20 mouse cellular contexts compared by ENCODE assay signal in genomic region chr8:70934786-70935185, GRCm38 (mm10). TPM values are rescaled to one million over a fixed set of nuclear protein-coding genes. Genes with fewer than 3 reads are reported as not detected.
DNase-seq lines count a peak whose midpoint lies in the region; ATAC-seq and TF ChIP-seq lines count a peak whose summit lies in the region.
"Had no signal": no experiment of that assay in that cellular context is flagged by ENCODE, and none has a peak within 500 bp of the region (broad histone marks: within the 10 kb centered on the region; RNA-seq: fewer than 3 reads in every experiment).

No protein-coding gene starts in this region.

- H3K36me3 ChIP-seq in forebrain, embryonic 16.5 days (ENCODE audit: control insufficient read depth, insufficient read depth): no peaks in the 10 kb centered on the region
- peaks cover 6% of the 10 kb centered on the region; the same call in 1 of the 2 replicates for H3K36me3 ChIP-seq in forebrain, embryonic 14.5 days (ENCODE audit: control insufficient read depth, insufficient read depth, low read length)
- no peaks in the 10 kb centered on the region for H3K36me3 ChIP-seq in kidney, postnatal 0 days (ENCODE audit: insufficient read depth, low read length)
- no peaks in the 10 kb centered on the region for H3K36me3 ChIP-seq in kidney, embryonic 14.5 days (ENCODE audit: control insufficient read depth, insufficient read depth, low read length)
- H3K36me3 ChIP-seq in neural tube, embryonic 15.5 days: peaks cover 15% of the 10 kb centered on the region
- H3K36me3 ChIP-seq: embryonic facial prominence, embryonic 13.5 days had no signal

- no peaks in the 10 kb centered on the region for H3K4me1 ChIP-seq in forebrain, embryonic 16.5 days (replicated peaks; ENCODE audit: control insufficient read depth, insufficient read depth, low read length)
- no peaks in the 10 kb centered on the region for H3K4me1 ChIP-seq in forebrain, embryonic 14.5 days (ENCODE audit: control insufficient read depth, insufficient read depth, low read length)
- H3K4me1 ChIP-seq in kidney, postnatal 0 days (replicated peaks; ENCODE audit: insufficient read depth, low read length): no peaks in the 10 kb centered on the region
- no peaks in the 10 kb centered on the region for H3K4me1 ChIP-seq in kidney, embryonic 14.5 days (ENCODE audit: control insufficient read depth, insufficient read depth, low read length)
- H3K4me1 ChIP-seq in neural tube, embryonic 15.5 days: no peaks in the 10 kb centered on the region
- H3K4me1 ChIP-seq: embryonic facial prominence, embryonic 13.5 days; neural tube, embryonic 12.5 days had no signal

- no peak for DNase-seq in forebrain, embryonic 14.5 days (ENCODE audit: low spot score)
- peak; percentile 1 for DNase-seq in kidney, postnatal 0 days (ENCODE audit: low spot score)
- DNase-seq in neural tube, embryonic 10.5 days (ENCODE audit: extremely low spot score, low spot score): no peak
- no peak for DNase-seq in right cerebral cortex, postnatal 36 days (ENCODE audit: low spot score in 2 of 2)
- DNase-seq: cerebellum, adult 9-11 months; heart, postnatal 10 days; kidney, postnatal 10 days; left cerebral cortex, postnatal 4 days; liver; lung, postnatal 14 days; thymus, postnatal 4 days had no signal

- no peak overlapping the region for H3K4me2 ChIP-seq in forebrain, embryonic 16.5 days (ENCODE audit: low read length)
- H3K4me2 ChIP-seq in forebrain, embryonic 14.5 days (ENCODE audit: low read length): no peak overlapping the region
- no peak overlapping the region for H3K4me2 ChIP-seq in kidney, postnatal 0 days (ENCODE audit: low read length)
- H3K4me2 ChIP-seq in kidney, embryonic 14.5 days (replicated peaks; ENCODE audit: low read depth, low read length): no peak overlapping the region
- H3K4me2 ChIP-seq in neural tube, embryonic 15.5 days: no peak overlapping the region
- H3K4me2 ChIP-seq: embryonic facial prominence, embryonic 13.5 days; heart, embryonic 11.5 days; hindbrain, embryonic 14.5 days; neural tube, embryonic 12.5 days had no signal

- no peak overlapping the region for H3K4me3 ChIP-seq in forebrain, embryonic 16.5 days (replicated peaks; ENCODE audit: low read length)
- H3K4me3 ChIP-seq in forebrain, embryonic 14.5 days (ENCODE audit: low read depth, low read length): no peak overlapping the region
- H3K4me3 ChIP-seq in kidney, postnatal 0 days (replicated peaks; ENCODE audit: low read depth, low read length): no peak overlapping the region
- no peak overlapping the region for H3K4me3 ChIP-seq in kidney, embryonic 14.5 days (ENCODE audit: low read length)
- H3K4me3 ChIP-seq in neural tube, embryonic 15.5 days (replicated peaks): no peak overlapping the region
- H3K4me3 ChIP-seq: embryonic facial prominence, embryonic 13.5 days; left cerebral cortex, adult 2 months; neural tube, embryonic 12.5 days had no signal

- H3K27ac ChIP-seq in forebrain, embryonic 16.5 days (ENCODE audit: low read length): no peak overlapping the region
- no peak overlapping the region for H3K27ac ChIP-seq in forebrain, embryonic 14.5 days (ENCODE audit: low read depth, low read length)
- no peak overlapping the region for H3K27ac ChIP-seq in kidney, postnatal 0 days
- H3K27ac ChIP-seq in kidney, embryonic 14.5 days (ENCODE audit: low read depth, low read length): no peak overlapping the region
- no peak overlapping the region for H3K27ac ChIP-seq in neural tube, embryonic 15.5 days (replicated peaks)
- H3K27ac ChIP-seq: embryonic facial prominence, embryonic 13.5 days; hindbrain, embryonic 14.5 days; left cerebral cortex, adult 2 months; neural tube, embryonic 12.5 days had no signal

- TF ChIP-seq CTCF in kidney, postnatal 0 days (IDR thresholded peaks at IDR 0.05; ENCODE audit: low read depth): no peak

- no peaks in the 10 kb centered on the region for H3K27me3 ChIP-seq in forebrain, embryonic 16.5 days (replicated peaks; ENCODE audit: control insufficient read depth, insufficient read depth, low read length)
- no peaks in the 10 kb centered on the region for H3K27me3 ChIP-seq in forebrain, embryonic 14.5 days (replicated peaks; ENCODE audit: control insufficient read depth, insufficient read depth, low read length)
- no peaks in the 10 kb centered on the region for H3K27me3 ChIP-seq in kidney, postnatal 0 days (ENCODE audit: insufficient read depth, low read length)
- no peaks in the 10 kb centered on the region for H3K27me3 ChIP-seq in kidney, embryonic 14.5 days (ENCODE audit: control insufficient read depth, insufficient read depth, low read length)
- no peaks in the 10 kb centered on the region for H3K27me3 ChIP-seq in neural tube, embryonic 15.5 days (replicated peaks)
- H3K27me3 ChIP-seq: embryonic facial prominence, embryonic 13.5 days; neural tube, embryonic 12.5 days had no signal

- ATAC-seq in forebrain, embryonic 16.5 days: 0 out of 2 replicates have a peak, but pooled peaks have one; percentile 41
- no peak for ATAC-seq in forebrain, embryonic 14.5 days
- no peak for ATAC-seq in kidney, postnatal 0 days (replicated peaks; ENCODE audit: low FRiP score, low read depth)
- no peak for ATAC-seq in kidney, embryonic 14.5 days (ENCODE audit: low FRiP score, low TSS enrichment)
- ATAC-seq in neural tube, embryonic 15.5 days (ENCODE audit: low FRiP score): peak; percentile 33; the same call in 1 of the 2 replicates
- ATAC-seq: intestine, postnatal 0 days had no signal

- no peaks in the 10 kb centered on the region for H3K9me3 ChIP-seq in forebrain, embryonic 16.5 days (ENCODE audit: control insufficient read depth, low read length)
- no peaks in the 10 kb centered on the region for H3K9me3 ChIP-seq in forebrain, embryonic 14.5 days (replicated peaks; ENCODE audit: control insufficient read depth, low read length)
- H3K9me3 ChIP-seq in kidney, postnatal 0 days (replicated peaks; ENCODE audit: low read length): no peaks in the 10 kb centered on the region
- no peaks in the 10 kb centered on the region for H3K9me3 ChIP-seq in kidney, embryonic 14.5 days (ENCODE audit: control insufficient read depth, low read length)
- no peaks in the 10 kb centered on the region for H3K9me3 ChIP-seq in neural tube, embryonic 15.5 days (replicated peaks)
- H3K9me3 ChIP-seq: embryonic facial prominence, embryonic 13.5 days; neural tube, embryonic 12.5 days had no signal

- 69% methylated on average over 7 of the region's 7 CpGs for WGBS in forebrain, embryonic 16.5 days
- 70% methylated on average over 7 of the region's 7 CpGs for WGBS in forebrain, embryonic 14.5 days
- WGBS in kidney, postnatal 0 days: 32% methylated on average over 7 of the region's 7 CpGs
- WGBS in kidney, embryonic 14.5 days: 50% methylated on average over 7 of the region's 7 CpGs
- WGBS in neural tube, embryonic 15.5 days: 68% methylated on average over 7 of the region's 7 CpGs

- no peak overlapping the region for H3K9ac ChIP-seq in forebrain, embryonic 16.5 days (replicated peaks; ENCODE audit: low read depth, low read length)
- no peak overlapping the region for H3K9ac ChIP-seq in forebrain, embryonic 14.5 days (ENCODE audit: low read length)
- no peak overlapping the region for H3K9ac ChIP-seq in kidney, postnatal 0 days (ENCODE audit: low read depth, low read length)
- H3K9ac ChIP-seq in kidney, embryonic 14.5 days (ENCODE audit: low read depth, low read length): no peak overlapping the region
- H3K9ac ChIP-seq in neural tube, embryonic 15.5 days (replicated peaks): no peak overlapping the region
- H3K9ac ChIP-seq: embryonic facial prominence, embryonic 13.5 days; hindbrain, embryonic 14.5 days; neural tube, embryonic 12.5 days had no signal

RNA-seq across cellular contexts. Expression of gene Map1s, which starts 29.1 kb away (rescaled TPM):
- polyA plus RNA-seq in forebrain, embryonic 16.5 days (2015; fragmentation: Nextera tagmentation; extraction: Ambion mirVana): 63.5 and 67.7 TPM in 2 replicates
- polyA plus RNA-seq in forebrain, embryonic 14.5 days (2014; fragmentation: Nextera tagmentation; extraction: Ambion mirVana): 33.9 and 50.8 TPM in 2 replicates
- polyA plus RNA-seq in kidney, postnatal 0 days (2015; fragmentation: Nextera tagmentation; extraction: Ambion mirVana): 32.5 and 34.1 TPM in 2 replicates
- 32.1 and 43.4 TPM in 2 replicates for polyA plus RNA-seq in kidney, embryonic 14.5 days (2014; fragmentation: Nextera tagmentation; extraction: Ambion mirVana)
- 59.5 and 64.6 TPM in 2 replicates for polyA plus RNA-seq in neural tube, embryonic 15.5 days (2015; fragmentation: Nextera tagmentation; extraction: Ambion mirVana)

RNA-seq across cellular contexts. Expression of gene Rpl18a, which starts 37.6 kb away (rescaled TPM):
- 2,480 and 2,641 TPM in 2 replicates for polyA plus RNA-seq in forebrain, embryonic 16.5 days (2015; fragmentation: Nextera tagmentation; extraction: Ambion mirVana)
- polyA plus RNA-seq in forebrain, embryonic 14.5 days (2014; fragmentation: Nextera tagmentation; extraction: Ambion mirVana): 2,846 and 4,258 TPM in 2 replicates
- 5,183 and 5,941 TPM in 2 replicates for polyA plus RNA-seq in kidney, postnatal 0 days (2015; fragmentation: Nextera tagmentation; extraction: Ambion mirVana)
- polyA plus RNA-seq in kidney, embryonic 14.5 days (2014; fragmentation: Nextera tagmentation; extraction: Ambion mirVana): 5,375 and 6,285 TPM in 2 replicates
- 2,109 and 2,618 TPM in 2 replicates for polyA plus RNA-seq in neural tube, embryonic 15.5 days (2015; fragmentation: Nextera tagmentation; extraction: Ambion mirVana)

RNA-seq across cellular contexts. Expression of gene Slc5a5, which starts 42.2 kb away (rescaled TPM):
- polyA plus RNA-seq in forebrain, embryonic 16.5 days (2015; fragmentation: Nextera tagmentation; extraction: Ambion mirVana): 1.6 and 1.9 TPM in 2 replicates
- polyA plus RNA-seq in forebrain, embryonic 14.5 days (2014; fragmentation: Nextera tagmentation; extraction: Ambion mirVana): 0.60 and 0.89 TPM in 2 replicates
- polyA plus RNA-seq in kidney, postnatal 0 days (2015; fragmentation: Nextera tagmentation; extraction: Ambion mirVana): 0.09 and 0.11 TPM in 2 replicates
- 0.09 and 0.19 TPM in 2 replicates for polyA plus RNA-seq in kidney, embryonic 14.5 days (2014; fragmentation: Nextera tagmentation; extraction: Ambion mirVana)
- 3.0 and 3.3 TPM in 2 replicates for polyA plus RNA-seq in neural tube, embryonic 15.5 days (2015; fragmentation: Nextera tagmentation; extraction: Ambion mirVana)

Comparison
In these comparisons a context has a peak if more than half of its experiments do, and no peak if none do; other contexts are left out.
1. ATAC-seq: peak in forebrain, embryonic 16.5 days (single experiment) and neural tube, embryonic 15.5 days (single experiment); none in forebrain, embryonic 14.5 days (single experiment), kidney, postnatal 0 days (single experiment) and kidney, embryonic 14.5 days (single experiment).